Mouse (Mus musculus) testis, adult 2 months (tissue): ENCODE measurements around the gene Erc2. TPM values are rescaled to one million over a fixed set of nuclear protein-coding genes. Genes with fewer than 3 reads are reported as not detected.

Experiments
- H3K27ac ChIP-seq: fragments of 200-500 bp; 2 replicates; pipeline ENCODE4 v1.5.1; 2012; ENCODE audit warnings: low read depth, low read length; ENCODE audit not compliant: control insufficient read depth, insufficient read depth
- H3K27me3 ChIP-seq: fragments of 200-500 bp; 2 replicates; pipeline ENCODE4 v1.6.1; 2012; ENCODE audit warnings: mild to moderate bottlenecking, low read length, moderate library complexity; ENCODE audit not compliant: control insufficient read depth, insufficient read depth
- H3K36me3 ChIP-seq: fragments of 200-500 bp; 2 replicates; pipeline ENCODE4 v1.6.1; 2012; ENCODE audit warnings: mild to moderate bottlenecking, low read length; ENCODE audit not compliant: control insufficient read depth, insufficient read depth
- H3K4me1 ChIP-seq: fragments of 200-500 bp; 2 replicates; pipeline ENCODE4 v1.6.1; 2012; ENCODE audit warnings: low read length; ENCODE audit not compliant: control insufficient read depth, insufficient read depth
- H3K4me3 ChIP-seq: fragments of 200-500 bp; 2 replicates; pipeline ENCODE4 v1.5.1; 2012; ENCODE audit warnings: low read depth, mild to moderate bottlenecking, low read length, moderate library complexity, mixed read lengths; ENCODE audit not compliant: control insufficient read depth
- CTCF ChIP-seq: fragments of 200-500 bp; IDR thresholded peaks from 2 replicates; pipeline ENCODE4 v1.5.1; 2012; ENCODE audit warnings: low read depth, mild to moderate bottlenecking, inconsistent platforms, low read length, moderate library complexity; ENCODE audit not compliant: control insufficient read depth, insufficient read depth, insufficient replicate concordance
- POLR2A ChIP-seq: fragments of 200-500 bp; IDR thresholded peaks from 2 replicates; pipeline ENCODE4 v1.6.1; 2012; ENCODE audit warnings: low read depth, mild to moderate bottlenecking, inconsistent platforms, low read length, moderate library complexity; ENCODE audit not compliant: control insufficient read depth
- polyA plus RNA-seq: library from polyadenylated mRNA; depleted of rRNA; stranded (reverse); fragments of >200 nt; gene quantifications from 2 replicates; pipeline ENCODE4 v1.2.3, GENCODE M21; 2012

Erc2 gene
- polyA plus RNA-seq, 1 experiment = 2.4 TPM

GRCm38 (mm10) chr14:27613766-27614165, 8.5 kb upstream of the Erc2 start:
- H3K36me3 ChIP-seq = no peaks in the 10 kb centered on the region
- no peak overlapping the region for H3K4me3 ChIP-seq
- TF ChIP-seq CTCF (no peak), POLR2A (no peak)
- no peak overlapping the region for H3K27ac ChIP-seq
- no peaks in the 10 kb centered on the region for H3K4me1 ChIP-seq
- H3K27me3 ChIP-seq = no peaks in the 10 kb centered on the region

- no peak for TF ChIP-seq POLR2A
- no peak for TF ChIP-seq CTCF
- Histone ChIP-seq H3K27me3 (no peaks in the 10 kb centered on the region), H3K4me1 (peaks cover 4% of the 10 kb centered on the region; the same call in 1 of the 2 replicates), H3K36me3 (no peaks in the 10 kb centered on the region), H3K4me3 (no peak overlapping the region), H3K27ac (no peak overlapping the region)
These were observed 4.9 kb upstream of the Erc2 start for GRCm38 (mm10) chr14:27617286-27617685.

GRCm38 (mm10) chr14:27621576-27621975, 652 bp upstream of the Erc2 start:
- H3K36me3 ChIP-seq = no peaks in the 10 kb centered on the region
- TF ChIP-seq POLR2A (no peak), CTCF (no peak)
- H3K4me1 ChIP-seq = peaks cover 12% of the 10 kb centered on the region
- H3K4me3 ChIP-seq = no peak overlapping the region
- no peaks in the 10 kb centered on the region for H3K27me3 ChIP-seq
- H3K27ac ChIP-seq = no peak overlapping the region

- Histone ChIP-seq H3K4me1 (peaks cover 12% of the 10 kb centered on the region), H3K4me3 (peak overlapping the region; percentile 78; the same call in 1 of the 2 replicates), H3K27ac (no peak overlapping the region), H3K27me3 (no peaks in the 10 kb centered on the region), H3K36me3 (no peaks in the 10 kb centered on the region)
- TF ChIP-seq POLR2A = no peak
- no peak for TF ChIP-seq CTCF
These were observed 643 bp downstream of the Erc2 start for GRCm38 (mm10) chr14:27622923-27623219.

- Histone ChIP-seq H3K27ac (no peak overlapping the region), H3K36me3 (no peaks in the 10 kb centered on the region), H3K4me3 (no peak overlapping the region), H3K27me3 (no peaks in the 10 kb centered on the region), H3K4me1 (peaks cover 12% of the 10 kb centered on the region)
- TF ChIP-seq CTCF (no peak), POLR2A (no peak)
These were observed 1.1 kb downstream of the Erc2 start for GRCm38 (mm10) chr14:27623368-27623767.

GRCm38 (mm10) chr14:27628701-27629100, 6.5 kb downstream of the Erc2 start:
- Histone ChIP-seq H3K4me1 (no peaks in the 10 kb centered on the region; the same call in 1 of the 2 replicates), H3K27me3 (no peaks in the 10 kb centered on the region), H3K4me3 (no peak overlapping the region), H3K27ac (no peak overlapping the region), H3K36me3 (no peaks in the 10 kb centered on the region)
- TF ChIP-seq CTCF = no peak
- no peak for TF ChIP-seq POLR2A

GRCm38 (mm10) chr14:27629369-27630012, 7.3 kb downstream of the Erc2 start:
- Histone ChIP-seq H3K36me3 (no peaks in the 10 kb centered on the region), H3K4me1 (no peaks in the 10 kb centered on the region), H3K27ac (no peak overlapping the region), H3K4me3 (no peak overlapping the region), H3K27me3 (no peaks in the 10 kb centered on the region)
- no peak for TF ChIP-seq POLR2A
- no peak for TF ChIP-seq CTCF
